Mouse (Mus musculus) testis, adult 2 months (tissue): ENCODE measurements around the gene Gm49391.
"Not testable (repeated sequence)": the region's sequence is repeated elsewhere in the genome, so short reads cannot be mapped to it uniquely, and the experiment has no call there.

Experiments
- CTCF ChIP-seq: fragments of 200-500 bp; IDR thresholded peaks from 2 replicates; pipeline ENCODE4 v1.5.1; 2012; ENCODE audit warnings: low read depth, mild to moderate bottlenecking, inconsistent platforms, low read length, moderate library complexity; ENCODE audit not compliant: control insufficient read depth, insufficient read depth, insufficient replicate concordance
- POLR2A ChIP-seq: fragments of 200-500 bp; IDR thresholded peaks from 2 replicates; pipeline ENCODE4 v1.6.1; 2012; ENCODE audit warnings: low read depth, mild to moderate bottlenecking, inconsistent platforms, low read length, moderate library complexity; ENCODE audit not compliant: control insufficient read depth

GRCm38 (mm10) chr13:60904780-60905179 lies 31.6 kb downstream of the Gm49391 start, which contains the start of gene Tpbpb:
- TF ChIP-seq CTCF, POLR2A: not testable (repeated sequence)
